Mouse (Mus musculus): ENCODE results near the gene Fshr. TPM values are rescaled to one million over a fixed set of nuclear protein-coding genes. Genes with fewer than 3 reads are reported as not detected.

Fshr gene
- polyA plus RNA-seq, 1 experiment from 2014 or later: not detected

DNA sequence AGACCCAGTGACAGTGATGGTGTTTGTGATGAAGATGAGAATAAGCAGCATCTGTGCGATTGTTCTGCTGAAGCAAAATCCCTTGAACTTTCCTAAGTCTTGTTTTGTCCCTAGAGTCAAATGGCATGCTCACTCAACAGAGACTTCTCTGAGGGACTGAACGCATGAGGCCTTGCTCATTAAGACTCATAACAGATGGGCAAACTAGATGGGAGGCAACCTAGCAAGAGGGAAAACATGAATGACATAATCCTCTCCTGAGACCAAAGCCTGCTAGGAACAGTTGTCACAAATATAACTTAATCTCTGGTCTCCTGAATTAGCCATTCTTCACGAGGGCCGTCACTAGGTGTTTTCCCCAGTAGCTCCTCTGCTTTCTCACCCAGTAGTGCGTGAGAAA is 194.5 kb downstream of the Fshr start:
- Histone ChIP-seq H3K27me3 (replicated peaks; ENCODE audit: control insufficient read depth, insufficient read depth, low read length) (no peaks in the 10 kb centered on the region), H3K27ac (ENCODE audit: low read length) (no peak overlapping the region), H3K4me1 (replicated peaks; ENCODE audit: control insufficient read depth, insufficient read depth, low read length) (no peaks in the 10 kb centered on the region), H3K4me3 (replicated peaks; ENCODE audit: low read length) (no peak overlapping the region), H3K9me3 (ENCODE audit: control insufficient read depth, low read length) (no peaks in the 10 kb centered on the region), H3K9ac (replicated peaks; ENCODE audit: low read depth, low read length) (no peak overlapping the region), H3K4me2 (ENCODE audit: low read length) (no peak overlapping the region), H3K36me3 (ENCODE audit: control insufficient read depth, insufficient read depth) (no peaks in the 10 kb centered on the region)
- no peak for ATAC-seq
- 79% methylated on average over 5 of the region's 5 CpGs for WGBS

DNA sequence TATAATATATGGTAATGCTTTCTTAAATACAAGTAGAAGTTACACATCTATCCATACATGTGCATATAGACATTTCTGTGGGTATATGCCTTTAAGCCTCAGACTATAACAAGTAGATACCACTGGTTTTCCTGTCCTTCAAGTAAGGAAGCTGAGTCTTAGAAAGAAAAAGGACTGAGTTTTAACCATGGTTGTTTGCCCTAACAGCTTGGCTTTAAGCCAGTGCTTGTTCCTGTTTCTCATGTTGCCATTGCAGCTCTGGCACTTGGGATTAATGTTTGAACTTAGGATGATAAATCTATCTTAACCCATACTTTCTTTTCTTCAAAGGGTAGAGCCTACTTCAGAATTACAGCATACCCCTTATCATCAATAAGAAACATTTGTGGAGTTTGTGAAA is 200.6 kb downstream of the Fshr start:
- no peaks in the 10 kb centered on the region for H3K9me3 ChIP-seq (ENCODE audit: control insufficient read depth, low read length)
- no peaks in the 10 kb centered on the region for H3K36me3 ChIP-seq (ENCODE audit: control insufficient read depth, insufficient read depth)
- no peaks in the 10 kb centered on the region for H3K27me3 ChIP-seq (replicated peaks; ENCODE audit: control insufficient read depth, insufficient read depth, low read length)
- no peaks in the 10 kb centered on the region for H3K4me1 ChIP-seq (replicated peaks; ENCODE audit: control insufficient read depth, insufficient read depth, low read length)
- no peak overlapping the region for H3K4me2 ChIP-seq (ENCODE audit: low read length)
- no peak overlapping the region for H3K27ac ChIP-seq (ENCODE audit: low read length)
- ATAC-seq: no peak
- H3K9ac ChIP-seq (replicated peaks; ENCODE audit: low read depth, low read length): no peak overlapping the region
- no peak overlapping the region for H3K4me3 ChIP-seq (replicated peaks; ENCODE audit: low read length)

DNA sequence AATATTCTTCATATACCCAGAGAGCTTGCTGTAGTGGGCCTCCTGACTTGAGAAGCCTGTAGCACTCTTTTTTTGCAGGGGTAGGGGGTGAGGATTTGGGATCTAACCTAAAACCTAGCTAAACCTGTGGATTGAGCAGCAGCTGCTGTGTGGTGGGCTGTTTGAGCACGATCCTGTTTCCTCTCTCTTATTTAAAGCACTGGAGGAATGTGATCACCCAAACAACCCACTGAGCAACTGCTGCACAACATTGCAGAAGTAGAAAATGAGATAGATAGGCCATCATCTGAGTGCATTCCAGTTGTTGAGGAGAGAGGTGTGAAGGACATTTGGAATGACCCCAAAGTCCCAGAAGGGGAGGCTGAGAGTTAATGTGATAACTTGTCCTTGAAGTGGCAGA is 202.2 kb downstream of the Fshr start:
- H3K4me3 ChIP-seq (replicated peaks; ENCODE audit: low read length): no peak overlapping the region
- no peak overlapping the region for H3K27ac ChIP-seq (ENCODE audit: low read length)
- no peaks in the 10 kb centered on the region for H3K4me1 ChIP-seq (replicated peaks; ENCODE audit: control insufficient read depth, insufficient read depth, low read length)
- ATAC-seq: no peak
- no peak overlapping the region for H3K9ac ChIP-seq (replicated peaks; ENCODE audit: low read depth, low read length)
- WGBS: 83% methylated on average over 1 of the region's 1 CpGs
- no peaks in the 10 kb centered on the region for H3K27me3 ChIP-seq (replicated peaks; ENCODE audit: control insufficient read depth, insufficient read depth, low read length)
- H3K9me3 ChIP-seq (ENCODE audit: control insufficient read depth, low read length): no peaks in the 10 kb centered on the region
- no peaks in the 10 kb centered on the region for H3K36me3 ChIP-seq (ENCODE audit: control insufficient read depth, insufficient read depth)
- H3K4me2 ChIP-seq (ENCODE audit: low read length): no peak overlapping the region

DNA sequence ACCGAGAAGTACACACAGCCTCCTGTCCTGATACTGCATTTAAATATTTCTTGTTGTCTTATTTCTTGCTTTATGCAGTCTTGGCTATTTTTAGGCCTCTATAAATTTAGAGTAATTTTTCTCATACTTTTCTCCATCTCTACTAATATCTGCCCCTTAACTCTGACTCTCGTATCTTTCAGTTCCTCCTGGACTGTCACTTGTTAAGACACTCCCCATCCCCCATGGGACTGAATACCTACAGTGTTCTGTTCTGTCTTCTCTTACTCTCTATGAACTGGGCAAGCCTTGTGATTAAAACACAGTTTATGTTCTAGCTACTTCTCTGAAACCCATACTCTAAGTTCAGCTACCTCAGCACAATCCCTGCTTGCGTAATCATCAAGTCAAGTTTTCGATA is 209.2 kb downstream of the Fshr start:
- Histone ChIP-seq H3K27ac (ENCODE audit: low read length) (no peak overlapping the region), H3K27me3 (replicated peaks; ENCODE audit: control insufficient read depth, insufficient read depth, low read length) (no peaks in the 10 kb centered on the region), H3K9ac (replicated peaks; ENCODE audit: low read depth, low read length) (no peak overlapping the region), H3K9me3 (ENCODE audit: control insufficient read depth, low read length) (no peaks in the 10 kb centered on the region), H3K36me3 (ENCODE audit: control insufficient read depth, insufficient read depth) (no peaks in the 10 kb centered on the region), H3K4me3 (replicated peaks; ENCODE audit: low read length) (no peak overlapping the region), H3K4me2 (ENCODE audit: low read length) (no peak overlapping the region), H3K4me1 (replicated peaks; ENCODE audit: control insufficient read depth, insufficient read depth, low read length) (no peaks in the 10 kb centered on the region)
- WGBS: 90% methylated on average over 4 of the region's 4 CpGs
- no peak for ATAC-seq

DNA sequence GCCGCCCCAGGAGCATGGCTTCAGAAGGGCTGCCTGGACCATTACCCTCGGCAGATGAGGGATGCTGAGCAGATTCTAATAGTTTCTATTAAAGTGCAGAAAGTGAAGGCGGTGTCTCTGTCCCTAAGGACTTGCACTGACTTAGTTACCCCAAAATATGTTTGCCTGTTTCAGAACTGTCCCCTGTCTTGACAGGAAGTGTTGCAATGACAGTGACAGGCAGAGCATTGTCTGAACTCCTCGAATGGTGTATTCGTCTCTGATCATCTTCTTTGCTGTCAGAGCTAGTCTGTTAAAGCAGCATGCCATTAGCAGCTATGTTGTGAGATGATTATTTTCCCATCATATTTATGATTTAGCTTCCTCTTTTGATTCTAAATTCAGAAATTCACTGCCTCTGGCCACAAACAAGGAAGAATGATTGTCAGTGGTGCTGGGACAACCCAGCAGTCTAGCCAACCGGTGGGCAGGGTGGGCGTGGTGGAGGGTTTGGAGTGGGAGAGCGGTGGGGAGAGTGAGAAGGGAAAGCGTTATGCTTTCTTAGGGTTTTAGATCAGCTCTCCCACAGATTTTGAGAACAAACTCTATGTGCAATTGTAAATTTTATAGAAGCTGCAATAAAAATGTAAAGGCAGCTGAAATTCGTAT is 219.6 kb downstream of the Fshr start:
- Histone ChIP-seq H3K27me3 (replicated peaks; ENCODE audit: control insufficient read depth, insufficient read depth, low read length) (no peaks in the 10 kb centered on the region), H3K4me2 (ENCODE audit: low read length) (no peak overlapping the region), H3K4me1 (replicated peaks; ENCODE audit: control insufficient read depth, insufficient read depth, low read length) (no peaks in the 10 kb centered on the region), H3K9me3 (ENCODE audit: control insufficient read depth, low read length) (no peaks in the 10 kb centered on the region), H3K9ac (replicated peaks; ENCODE audit: low read depth, low read length) (no peak overlapping the region), H3K36me3 (ENCODE audit: control insufficient read depth, insufficient read depth) (no peaks in the 10 kb centered on the region), H3K27ac (ENCODE audit: low read length) (no peak overlapping the region), H3K4me3 (replicated peaks; ENCODE audit: low read length) (no peak overlapping the region)
- 78% methylated on average over 10 of the region's 10 CpGs for WGBS
- no peak for ATAC-seq

DNA sequence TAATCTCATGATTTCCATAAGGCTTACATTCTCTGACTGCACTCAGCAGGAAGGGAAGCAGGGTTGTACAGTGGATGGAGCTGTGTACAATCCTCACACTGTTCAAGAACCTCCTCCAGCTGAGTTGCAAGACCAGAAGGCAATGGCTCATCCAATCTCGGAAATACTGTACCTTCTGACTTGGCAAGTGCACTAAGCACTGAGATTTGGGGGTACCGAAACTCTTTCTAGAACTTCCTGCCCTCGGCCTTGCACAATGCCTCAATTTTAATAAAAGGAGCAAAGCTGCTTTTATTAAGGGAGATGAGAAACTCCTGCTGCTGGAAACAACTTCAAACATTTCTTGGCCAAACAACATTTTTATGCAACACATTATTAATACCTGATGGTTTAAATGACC is 225.9 kb downstream of the Fshr start:
- Histone ChIP-seq H3K9ac (replicated peaks; ENCODE audit: low read depth, low read length) (no peak overlapping the region), H3K4me1 (replicated peaks; ENCODE audit: control insufficient read depth, insufficient read depth, low read length) (no peaks in the 10 kb centered on the region), H3K9me3 (ENCODE audit: control insufficient read depth, low read length) (no peaks in the 10 kb centered on the region), H3K4me2 (ENCODE audit: low read length) (no peak overlapping the region), H3K4me3 (replicated peaks; ENCODE audit: low read length) (no peak overlapping the region), H3K36me3 (ENCODE audit: control insufficient read depth, insufficient read depth) (no peaks in the 10 kb centered on the region), H3K27ac (ENCODE audit: low read length) (no peak overlapping the region), H3K27me3 (replicated peaks; ENCODE audit: control insufficient read depth, insufficient read depth, low read length) (no peaks in the 10 kb centered on the region)
- ATAC-seq: no peak
- WGBS: 85% methylated on average over 3 of the region's 3 CpGs

DNA sequence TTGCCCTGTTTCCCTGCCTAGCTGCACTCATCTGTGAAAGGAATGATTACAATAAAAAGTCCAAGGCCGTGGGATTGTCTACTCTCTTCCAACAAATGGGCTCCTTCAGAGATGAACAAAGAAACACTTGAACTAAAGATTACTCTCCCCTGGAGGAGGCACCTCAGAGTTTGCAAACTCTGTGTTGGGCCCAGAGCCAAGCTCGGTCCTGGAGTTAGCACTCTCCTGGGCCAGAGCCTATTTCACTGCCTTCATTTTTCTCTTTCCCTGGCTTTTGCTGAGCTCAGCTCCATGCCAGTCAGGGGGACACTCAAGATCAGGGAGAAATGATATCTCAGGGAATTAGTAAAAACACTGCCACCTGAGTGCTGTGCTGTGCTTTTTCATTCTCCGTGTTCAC is 234.4 kb downstream of the Fshr start:
- Histone ChIP-seq H3K9ac (replicated peaks; ENCODE audit: low read depth, low read length) (no peak overlapping the region), H3K4me1 (replicated peaks; ENCODE audit: control insufficient read depth, insufficient read depth, low read length) (no peaks in the 10 kb centered on the region), H3K9me3 (ENCODE audit: control insufficient read depth, low read length) (no peaks in the 10 kb centered on the region), H3K27ac (ENCODE audit: low read length) (no peak overlapping the region), H3K4me2 (ENCODE audit: low read length) (no peak overlapping the region), H3K4me3 (replicated peaks; ENCODE audit: low read length) (no peak overlapping the region), H3K27me3 (replicated peaks; ENCODE audit: control insufficient read depth, insufficient read depth, low read length) (no peaks in the 10 kb centered on the region), H3K36me3 (ENCODE audit: control insufficient read depth, insufficient read depth) (no peaks in the 10 kb centered on the region)
- ATAC-seq: no peak
- WGBS: 34% methylated on average over 3 of the region's 3 CpGs

DNA sequence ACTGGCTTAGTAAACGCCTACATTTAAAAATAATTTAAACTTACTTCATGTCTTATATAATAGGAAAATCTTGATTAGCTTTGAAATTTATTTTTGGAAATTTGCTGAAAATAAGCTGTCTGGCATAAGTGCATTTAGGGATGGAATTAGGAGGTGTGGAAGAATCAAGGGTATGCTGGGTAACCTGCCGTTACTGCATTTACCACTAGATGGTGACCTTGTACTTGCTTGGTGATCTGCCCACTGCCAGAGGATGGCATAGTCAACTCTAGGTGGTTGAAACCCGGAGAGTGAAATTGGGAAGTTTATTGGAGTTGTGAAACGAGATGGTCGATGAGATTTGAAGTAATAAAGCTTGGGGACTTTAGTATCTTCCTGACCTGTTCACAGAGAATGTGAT is 246.5 kb downstream of the Fshr start:
- Histone ChIP-seq H3K27me3 (replicated peaks; ENCODE audit: control insufficient read depth, insufficient read depth, low read length) (no peaks in the 10 kb centered on the region), H3K36me3 (ENCODE audit: control insufficient read depth, insufficient read depth) (no peaks in the 10 kb centered on the region), H3K4me3 (replicated peaks; ENCODE audit: low read length) (no peak overlapping the region), H3K4me2 (ENCODE audit: low read length) (no peak overlapping the region), H3K27ac (ENCODE audit: low read length) (no peak overlapping the region), H3K9me3 (ENCODE audit: control insufficient read depth, low read length) (no peaks in the 10 kb centered on the region), H3K4me1 (replicated peaks; ENCODE audit: control insufficient read depth, insufficient read depth, low read length) (no peaks in the 10 kb centered on the region; the same call in 1 of the 2 replicates), H3K9ac (replicated peaks; ENCODE audit: low read depth, low read length) (no peak overlapping the region)
- WGBS: 29% methylated on average over 5 of the region's 5 CpGs
- ATAC-seq: peak; percentile 87

DNA sequence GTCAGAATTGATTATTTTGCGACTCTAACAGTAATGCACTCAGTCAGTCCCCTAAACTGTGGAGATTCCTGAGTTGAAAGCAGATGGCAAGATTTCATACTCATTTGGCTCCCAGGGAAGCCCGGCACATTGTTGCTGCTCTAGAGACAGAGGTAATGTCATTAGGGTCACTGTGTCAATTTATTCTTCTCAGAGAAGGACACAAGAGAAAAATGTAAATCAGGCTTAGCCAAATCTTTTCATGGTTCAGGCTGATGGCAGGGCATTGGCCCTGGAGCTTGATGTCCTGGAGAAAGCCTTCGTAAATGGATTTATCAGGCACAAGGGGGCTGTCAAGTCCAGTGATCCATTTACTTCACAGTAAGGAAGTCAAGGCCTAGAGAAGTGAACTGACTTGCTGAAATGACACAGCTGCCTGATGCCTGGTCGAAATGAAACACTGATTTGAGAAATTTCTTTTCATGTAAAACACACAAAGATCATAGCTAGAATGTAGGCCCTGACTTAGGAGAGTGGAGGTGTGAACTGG is 262.3 kb downstream of the Fshr start:
- 10% methylated on average over 4 of the region's 4 CpGs for WGBS
- Histone ChIP-seq H3K4me3 (replicated peaks; ENCODE audit: low read length) (no peak overlapping the region), H3K27ac (ENCODE audit: low read length) (peak overlapping the region; percentile 20; the same call in 1 of the 2 replicates), H3K9me3 (ENCODE audit: control insufficient read depth, low read length) (no peaks in the 10 kb centered on the region; the same call in 1 of the 2 replicates), H3K4me2 (ENCODE audit: low read length) (no peak overlapping the region), H3K27me3 (replicated peaks; ENCODE audit: control insufficient read depth, insufficient read depth, low read length) (no peaks in the 10 kb centered on the region), H3K4me1 (replicated peaks; ENCODE audit: control insufficient read depth, insufficient read depth, low read length) (peaks cover 9% of the 10 kb centered on the region), H3K9ac (replicated peaks; ENCODE audit: low read depth, low read length) (no peak overlapping the region; the same call in 1 of the 2 replicates), H3K36me3 (ENCODE audit: control insufficient read depth, insufficient read depth) (no peaks in the 10 kb centered on the region)
- ATAC-seq: peak; percentile 69

Data from forebrain, embryonic 16.5 days (tissue).